Mouse (Mus musculus): ENCODE data around the gene Evx2. TPM values are rescaled to one million over a fixed set of nuclear protein-coding genes. Genes with fewer than 3 reads are reported as not detected.

Evx2 gene
- polyA plus RNA-seq, 1 experiment from 2014 or later, result 1.3 TPM

DNA sequence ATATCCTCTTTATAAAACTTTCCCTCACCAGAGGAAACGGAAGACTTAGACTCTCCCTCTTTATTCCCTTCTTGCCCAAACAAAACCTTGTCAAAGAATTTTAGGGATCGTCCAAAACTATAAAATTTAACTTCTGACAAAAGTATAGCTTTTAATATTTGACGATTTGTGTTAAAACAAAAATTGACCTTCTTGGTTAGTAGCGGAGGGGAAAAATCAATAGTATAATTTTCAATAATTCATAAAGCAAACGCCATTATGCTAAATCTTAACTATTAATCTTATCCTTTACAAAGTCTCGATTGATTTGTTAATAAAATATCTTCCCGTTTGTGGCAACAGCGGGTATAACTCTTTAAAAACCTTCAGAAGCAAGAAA is 31.0 kb upstream of the Evx2 start:
- Histone ChIP-seq H3K27ac (no peak overlapping the region), H3K9me3 (ENCODE audit: control insufficient read depth, low read length) (peaks cover 3% of the 10 kb centered on the region; the same call in 1 of the 2 replicates), H3K4me2 (replicated peaks) (no peak overlapping the region), H3K4me3 (replicated peaks; ENCODE audit: low read length) (no peak overlapping the region), H3K36me3 (replicated peaks; ENCODE audit: control insufficient read depth, insufficient read depth) (no peaks in the 10 kb centered on the region), H3K27me3 (ENCODE audit: control insufficient read depth, insufficient read depth, low read length) (peaks cover 99% of the 10 kb centered on the region), H3K4me1 (replicated peaks; ENCODE audit: control insufficient read depth, insufficient read depth, low read length) (0 out of 2 replicates have a peak, but pooled peaks cover 5% of the 10 kb centered on the region), H3K9ac (no peak overlapping the region)
- WGBS, result 8% methylated on average over 8 of the region's 8 CpGs
- no peak for DNase-seq (ENCODE audit: low spot score)
- ATAC-seq (ENCODE audit: low FRiP score), result no peak

DNA sequence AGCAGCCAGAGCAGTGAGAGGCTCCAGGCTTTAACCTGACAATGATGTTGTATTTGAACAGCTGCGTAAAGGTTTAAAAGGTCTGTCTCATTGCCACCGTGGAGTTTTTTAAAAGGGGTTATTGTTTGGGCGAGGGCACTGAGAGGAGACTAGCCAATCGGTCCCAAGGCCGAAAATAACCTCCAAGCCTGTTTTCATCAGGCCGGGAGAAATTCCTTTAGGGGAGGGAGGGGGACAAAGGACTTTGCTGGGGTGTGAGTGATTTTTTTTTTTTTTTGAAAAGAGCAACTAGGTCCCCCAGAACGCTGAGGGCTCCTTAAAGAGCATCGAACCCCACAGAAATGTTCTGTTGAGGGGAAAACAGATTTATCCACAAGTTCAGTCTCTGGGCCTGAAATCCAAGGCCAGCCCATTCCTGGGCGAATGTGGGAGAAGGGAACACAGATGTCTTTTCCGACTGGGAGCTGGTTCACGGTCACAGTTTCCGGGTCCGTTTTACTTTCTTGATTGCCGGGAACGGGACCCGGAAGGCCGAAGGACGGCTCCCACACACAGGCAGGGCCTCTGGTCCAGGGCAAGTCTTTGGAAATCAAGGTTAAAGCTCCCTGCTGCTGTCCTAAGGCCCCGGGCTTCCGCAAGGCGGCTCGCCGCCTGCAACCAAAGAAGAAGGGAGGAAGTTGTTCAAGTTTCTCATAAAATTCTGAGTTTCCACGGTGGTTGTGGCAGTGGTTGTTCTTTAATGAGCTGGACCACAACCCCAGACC is 30.4 kb upstream of the Evx2 start:
- ATAC-seq (ENCODE audit: low FRiP score), result no peak
- Histone ChIP-seq H3K27me3 (ENCODE audit: control insufficient read depth, insufficient read depth, low read length) (peaks cover 99% of the 10 kb centered on the region), H3K36me3 (replicated peaks; ENCODE audit: control insufficient read depth, insufficient read depth) (no peaks in the 10 kb centered on the region), H3K27ac (no peak overlapping the region), H3K4me3 (replicated peaks; ENCODE audit: low read length) (no peak overlapping the region), H3K9ac (no peak overlapping the region), H3K4me2 (replicated peaks) (no peak overlapping the region), H3K9me3 (ENCODE audit: control insufficient read depth, low read length) (peaks cover 3% of the 10 kb centered on the region; the same call in 1 of the 2 replicates), H3K4me1 (replicated peaks; ENCODE audit: control insufficient read depth, insufficient read depth, low read length) (0 out of 2 replicates have a peak, but pooled peaks cover 5% of the 10 kb centered on the region)
- no peak for DNase-seq (ENCODE audit: low spot score)
- WGBS, result under 1% methylated on average over 24 of the region's 24 CpGs

DNA sequence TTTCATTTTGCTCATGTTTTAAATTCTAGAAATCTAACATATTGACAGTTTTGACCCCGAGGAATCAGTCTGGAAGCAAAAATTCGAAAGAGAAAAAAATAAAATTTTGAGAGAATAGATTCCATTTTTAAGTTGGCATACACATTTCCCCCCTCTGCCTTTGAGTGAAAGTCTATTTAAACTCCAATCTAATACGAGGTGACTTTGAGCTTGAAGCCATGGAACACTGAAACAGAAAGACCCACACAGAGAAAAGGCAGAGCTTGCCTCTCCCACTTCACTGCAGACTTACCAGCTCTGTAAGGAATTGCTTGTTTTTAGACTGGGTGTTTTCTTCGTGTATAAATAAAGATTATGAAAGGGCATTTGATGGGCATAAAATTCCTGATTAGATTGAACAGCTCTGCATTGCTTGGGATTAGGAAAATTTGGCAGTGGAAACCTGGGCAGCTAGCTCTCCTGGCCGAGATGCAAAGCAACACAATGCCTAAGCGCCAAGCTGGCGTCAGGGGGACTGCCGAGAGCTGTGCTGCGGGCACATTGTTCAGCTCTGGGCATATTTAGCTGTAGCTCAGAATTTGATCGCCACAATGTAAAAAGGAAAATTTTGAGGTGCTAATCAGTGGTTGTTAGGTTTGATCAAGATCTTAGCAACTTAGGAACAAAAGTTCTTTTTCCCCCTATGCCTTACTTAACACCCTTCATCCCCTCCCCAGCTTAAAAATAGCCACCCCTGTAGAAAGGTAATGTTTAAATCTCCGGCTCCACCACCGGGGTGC is 29.6 kb upstream of the Evx2 start:
- no peak for ATAC-seq (ENCODE audit: low FRiP score)
- no peak overlapping the region for H3K4me3 ChIP-seq (replicated peaks; ENCODE audit: low read length)
- H3K9me3 ChIP-seq (ENCODE audit: control insufficient read depth, low read length), result peaks cover 3% of the 10 kb centered on the region; the same call in 1 of the 2 replicates
- 3% methylated on average over 12 of the region's 12 CpGs for WGBS
- peaks cover 99% of the 10 kb centered on the region for H3K27me3 ChIP-seq (ENCODE audit: control insufficient read depth, insufficient read depth, low read length)
- 0 out of 2 replicates have a peak, but pooled peaks cover 5% of the 10 kb centered on the region for H3K4me1 ChIP-seq (replicated peaks; ENCODE audit: control insufficient read depth, insufficient read depth, low read length)
- no peak for DNase-seq (ENCODE audit: low spot score)
- no peaks in the 10 kb centered on the region for H3K36me3 ChIP-seq (replicated peaks; ENCODE audit: control insufficient read depth, insufficient read depth)
- no peak overlapping the region for H3K9ac ChIP-seq
- no peak overlapping the region for H3K4me2 ChIP-seq (replicated peaks)
- no peak overlapping the region for H3K27ac ChIP-seq

DNA sequence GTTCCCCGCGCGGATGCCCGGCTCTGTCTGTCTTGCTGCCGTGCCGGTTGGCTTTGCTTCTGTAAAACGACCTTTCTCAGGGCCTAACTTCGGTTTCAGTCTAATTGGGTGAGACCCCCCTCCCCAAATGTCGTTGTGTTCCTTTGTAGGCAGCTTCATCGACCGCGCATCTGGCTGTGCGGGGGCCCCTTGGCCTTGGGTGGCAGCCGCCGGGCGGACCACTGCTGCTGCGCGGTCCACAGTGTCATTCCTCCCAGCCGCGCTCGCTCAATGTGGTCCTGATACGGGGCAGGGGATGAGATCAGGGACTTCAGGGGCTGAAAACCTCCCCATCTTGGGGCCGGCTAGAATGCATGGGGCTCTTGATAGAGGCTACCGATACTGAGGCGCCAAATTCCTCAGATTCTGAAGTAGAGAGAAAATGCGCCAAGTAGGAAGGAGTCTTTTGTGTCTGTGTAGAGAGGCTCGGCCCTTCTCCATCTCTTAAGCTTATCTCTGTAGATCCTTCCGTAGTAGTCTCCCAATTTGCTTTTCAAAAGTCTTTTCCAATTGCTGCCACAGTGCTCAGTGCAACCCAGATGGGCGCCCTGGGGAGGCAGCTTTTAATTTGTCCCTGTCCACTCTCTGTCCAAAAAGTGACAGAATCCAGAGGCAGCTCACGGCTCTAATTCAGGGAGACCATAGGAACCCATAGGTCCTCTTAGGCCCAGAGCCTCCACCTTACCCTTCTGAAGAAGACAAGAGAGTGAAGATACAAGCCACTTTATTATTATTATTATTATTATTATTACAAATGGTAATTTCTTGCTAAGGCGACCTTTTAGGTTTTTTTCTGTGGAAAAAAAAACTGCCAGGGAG is 28.6 kb upstream of the Evx2 start:
- no peak overlapping the region for H3K4me3 ChIP-seq (replicated peaks; ENCODE audit: low read length)
- 0 out of 2 replicates have a peak, but pooled peaks cover 5% of the 10 kb centered on the region for H3K4me1 ChIP-seq (replicated peaks; ENCODE audit: control insufficient read depth, insufficient read depth, low read length)
- H3K27me3 ChIP-seq (ENCODE audit: control insufficient read depth, insufficient read depth, low read length), result peaks cover 99% of the 10 kb centered on the region
- DNase-seq (ENCODE audit: low spot score) (no peak), ATAC-seq (ENCODE audit: low FRiP score) (no peak)
- H3K27ac ChIP-seq, result no peak overlapping the region
- no peak overlapping the region for H3K4me2 ChIP-seq (replicated peaks)
- WGBS, result under 1% methylated on average over 31 of the region's 31 CpGs
- peaks cover 3% of the 10 kb centered on the region; the same call in 1 of the 2 replicates for H3K9me3 ChIP-seq (ENCODE audit: control insufficient read depth, low read length)
- H3K36me3 ChIP-seq (replicated peaks; ENCODE audit: control insufficient read depth, insufficient read depth), result no peaks in the 10 kb centered on the region
- no peak overlapping the region for H3K9ac ChIP-seq

DNA sequence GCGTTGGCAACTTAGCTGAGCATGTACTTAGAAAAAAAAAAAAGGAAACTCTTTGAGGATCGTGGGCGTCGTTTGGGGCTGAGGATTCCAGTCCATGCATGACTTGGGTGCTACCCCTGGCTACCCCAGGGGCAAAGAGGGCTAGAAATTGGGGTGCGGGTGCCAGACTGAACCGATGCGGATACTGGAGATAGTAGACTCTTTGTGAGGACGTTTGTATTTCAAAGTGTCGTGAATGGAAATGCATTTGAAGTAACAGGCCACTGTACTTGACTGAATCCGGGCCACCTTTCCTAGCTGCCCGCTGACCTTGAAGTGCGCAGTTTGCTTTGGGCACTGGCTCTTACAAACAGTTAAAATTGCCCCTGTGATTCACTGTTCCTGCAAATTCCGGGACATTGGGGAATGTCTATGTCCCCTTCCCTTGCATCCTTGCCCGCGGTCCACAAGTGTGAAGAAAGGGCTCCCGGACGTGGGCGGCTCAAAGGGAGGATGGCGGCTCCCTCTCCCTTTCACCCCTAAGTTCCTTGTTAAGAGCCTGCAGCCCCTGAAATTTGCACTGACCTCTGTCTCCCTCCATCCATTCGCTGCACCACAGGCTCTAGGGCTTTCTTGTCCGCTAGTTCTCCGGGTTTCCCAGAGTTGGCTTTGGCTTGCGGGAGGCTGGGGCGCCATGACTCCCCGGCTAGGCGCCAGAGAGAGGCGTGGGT is 27.8 kb upstream of the Evx2 start:
- H3K36me3 ChIP-seq (replicated peaks; ENCODE audit: control insufficient read depth, insufficient read depth), result no peaks in the 10 kb centered on the region
- no peak overlapping the region for H3K9ac ChIP-seq
- peaks cover 3% of the 10 kb centered on the region; the same call in 1 of the 2 replicates for H3K9me3 ChIP-seq (ENCODE audit: control insufficient read depth, low read length)
- H3K4me2 ChIP-seq (replicated peaks), result no peak overlapping the region
- WGBS, result 2% methylated on average over 27 of the region's 27 CpGs
- H3K4me3 ChIP-seq (replicated peaks; ENCODE audit: low read length), result no peak overlapping the region
- DNase-seq (ENCODE audit: low spot score), result no peak
- H3K27ac ChIP-seq, result no peak overlapping the region
- peaks cover 98% of the 10 kb centered on the region for H3K27me3 ChIP-seq (ENCODE audit: control insufficient read depth, insufficient read depth, low read length)
- no peak for ATAC-seq (ENCODE audit: low FRiP score)
- 0 out of 2 replicates have a peak, but pooled peaks cover 5% of the 10 kb centered on the region for H3K4me1 ChIP-seq (replicated peaks; ENCODE audit: control insufficient read depth, insufficient read depth, low read length)

DNA sequence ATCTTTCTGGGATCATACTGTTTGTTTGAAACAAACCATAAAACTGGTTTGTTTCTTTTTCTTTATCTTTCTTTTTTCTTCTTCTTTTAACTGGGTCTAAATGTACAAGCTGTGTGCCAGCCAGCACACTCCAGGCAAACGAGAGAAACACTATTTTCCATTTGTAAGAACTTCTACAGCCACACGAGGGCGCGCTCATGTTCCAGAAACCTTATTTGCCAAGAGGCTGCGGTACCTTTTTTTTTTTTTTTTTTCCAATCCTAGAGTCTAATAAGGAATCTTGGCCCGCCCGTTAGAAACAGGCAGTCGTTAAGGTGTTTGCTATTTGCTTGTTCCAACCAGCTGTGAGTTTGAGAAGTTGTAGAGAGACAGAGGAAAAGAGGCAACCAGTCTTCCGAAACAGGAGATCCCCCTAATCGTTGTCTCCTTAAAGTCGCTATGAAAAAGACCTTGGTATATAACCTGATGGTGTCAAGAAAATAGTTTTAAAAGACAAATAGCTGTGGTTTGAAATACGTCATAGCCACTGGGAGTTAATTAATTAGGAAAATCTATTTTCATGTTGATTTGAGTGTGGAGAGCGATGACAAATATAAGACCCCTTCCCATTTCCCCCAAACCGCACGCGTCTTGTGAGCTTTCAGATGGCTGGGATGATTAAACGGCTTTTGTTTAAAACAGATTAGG is 27.1 kb upstream of the Evx2 start:
- Histone ChIP-seq H3K4me3 (replicated peaks; ENCODE audit: low read length) (no peak overlapping the region), H3K9me3 (ENCODE audit: control insufficient read depth, low read length) (peaks cover 1% of the 10 kb centered on the region; the same call in 1 of the 2 replicates), H3K27me3 (ENCODE audit: control insufficient read depth, insufficient read depth, low read length) (peaks cover 98% of the 10 kb centered on the region), H3K27ac (no peak overlapping the region), H3K4me1 (replicated peaks; ENCODE audit: control insufficient read depth, insufficient read depth, low read length) (0 out of 2 replicates have a peak, but pooled peaks cover under 1% of the 10 kb centered on the region), H3K4me2 (replicated peaks) (no peak overlapping the region), H3K9ac (no peak overlapping the region), H3K36me3 (replicated peaks; ENCODE audit: control insufficient read depth, insufficient read depth) (no peaks in the 10 kb centered on the region)
- 5% methylated on average over 17 of the region's 17 CpGs for WGBS
- DNase-seq (ENCODE audit: low spot score) (peak; percentile 74), ATAC-seq (ENCODE audit: low FRiP score) (no peak)

DNA sequence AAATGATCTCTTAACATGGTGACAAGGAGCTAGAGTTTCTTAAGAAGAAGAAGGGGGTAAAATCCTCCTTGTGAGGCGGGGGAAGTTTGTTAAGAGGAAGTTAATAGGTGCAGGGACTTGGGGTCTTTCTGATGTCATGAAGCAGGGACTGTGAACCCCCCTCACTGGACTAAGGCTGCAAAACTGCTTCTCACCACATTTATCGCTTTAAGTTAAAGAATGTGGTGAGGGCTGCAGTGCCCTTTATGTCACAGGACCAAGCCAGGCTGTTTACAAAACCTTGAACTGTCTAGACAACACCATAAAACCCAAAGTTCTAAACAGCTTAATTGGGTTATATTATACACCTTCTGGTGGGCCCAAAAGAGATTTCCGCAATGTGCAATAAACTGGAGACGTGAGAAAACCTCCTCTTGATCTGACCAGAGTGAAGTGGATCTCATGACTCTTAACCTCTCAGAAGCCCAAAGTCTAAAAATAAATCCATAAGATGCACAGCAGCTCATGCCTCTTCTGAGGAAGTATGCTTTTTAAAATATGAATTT is 25.8 kb upstream of the Evx2 start:
- Histone ChIP-seq H3K9me3 (ENCODE audit: control insufficient read depth, low read length) (no peaks in the 10 kb centered on the region), H3K9ac (no peak overlapping the region), H3K4me1 (replicated peaks; ENCODE audit: control insufficient read depth, insufficient read depth, low read length) (no peaks in the 10 kb centered on the region), H3K27ac (no peak overlapping the region), H3K27me3 (ENCODE audit: control insufficient read depth, insufficient read depth, low read length) (peaks cover 99% of the 10 kb centered on the region), H3K36me3 (replicated peaks; ENCODE audit: control insufficient read depth, insufficient read depth) (no peaks in the 10 kb centered on the region), H3K4me2 (replicated peaks) (no peak overlapping the region), H3K4me3 (replicated peaks; ENCODE audit: low read length) (no peak overlapping the region)
- ATAC-seq (ENCODE audit: low FRiP score) (no peak), DNase-seq (ENCODE audit: low spot score) (no peak)
- WGBS, result 14% methylated on average over 4 of the region's 4 CpGs

DNA sequence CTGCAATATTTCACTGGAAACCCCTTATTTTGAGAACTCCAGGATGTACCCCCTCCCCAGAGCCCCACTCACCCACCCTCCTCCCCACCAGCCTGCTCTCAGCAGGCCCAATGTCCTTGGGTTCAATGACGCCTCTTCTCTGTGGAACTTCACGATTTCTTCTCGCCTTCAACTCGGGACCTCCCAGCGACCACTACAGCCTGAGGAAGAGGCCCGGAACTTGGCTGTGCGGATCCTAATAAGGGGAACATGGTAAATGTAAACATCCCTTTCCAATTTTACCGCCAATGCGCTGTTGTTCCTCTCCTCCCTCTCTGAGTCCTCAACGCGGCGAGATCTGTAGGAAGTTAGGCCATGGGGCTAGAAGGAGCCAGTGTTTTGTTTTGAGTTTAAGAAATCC is 24.7 kb upstream of the Evx2 start:
- 1% methylated on average over 12 of the region's 12 CpGs for WGBS
- Histone ChIP-seq H3K4me3 (replicated peaks; ENCODE audit: low read length) (no peak overlapping the region), H3K27ac (no peak overlapping the region), H3K4me1 (replicated peaks; ENCODE audit: control insufficient read depth, insufficient read depth, low read length) (no peaks in the 10 kb centered on the region), H3K27me3 (ENCODE audit: control insufficient read depth, insufficient read depth, low read length) (peaks cover 99% of the 10 kb centered on the region), H3K9ac (no peak overlapping the region), H3K4me2 (replicated peaks) (no peak overlapping the region), H3K9me3 (ENCODE audit: control insufficient read depth, low read length) (no peaks in the 10 kb centered on the region), H3K36me3 (replicated peaks; ENCODE audit: control insufficient read depth, insufficient read depth) (no peaks in the 10 kb centered on the region)
- DNase-seq (ENCODE audit: low spot score), result no peak
- ATAC-seq (ENCODE audit: low FRiP score), result no peak
